Mouse (Mus musculus) bone marrow, adult 2 months (tissue): ENCODE measurements at regions not wholly inside any gene's neighbourhood (a gene's known extent, or its start where the extent isn't known, plus 50 kb on each side); places are given as distances from the start of the nearest gene placed in this dataset.

Source experiments
- CTCF ChIP-seq: fragments of 200-500 bp; IDR thresholded peaks from 2 replicates; pipeline ENCODE4 v1.5.1; 2011; ENCODE audit warnings: low read length, control low read depth; ENCODE audit not compliant: control insufficient read depth, insufficient read depth
- POLR2A ChIP-seq: fragments of 200-500 bp; IDR thresholded peaks from 2 replicates; pipeline ENCODE4 v1.6.1; 2011; ENCODE audit warnings: low read depth, mild to moderate bottlenecking, control low read depth, low read length, borderline replicate concordance; ENCODE audit not compliant: control insufficient read depth

DNA sequence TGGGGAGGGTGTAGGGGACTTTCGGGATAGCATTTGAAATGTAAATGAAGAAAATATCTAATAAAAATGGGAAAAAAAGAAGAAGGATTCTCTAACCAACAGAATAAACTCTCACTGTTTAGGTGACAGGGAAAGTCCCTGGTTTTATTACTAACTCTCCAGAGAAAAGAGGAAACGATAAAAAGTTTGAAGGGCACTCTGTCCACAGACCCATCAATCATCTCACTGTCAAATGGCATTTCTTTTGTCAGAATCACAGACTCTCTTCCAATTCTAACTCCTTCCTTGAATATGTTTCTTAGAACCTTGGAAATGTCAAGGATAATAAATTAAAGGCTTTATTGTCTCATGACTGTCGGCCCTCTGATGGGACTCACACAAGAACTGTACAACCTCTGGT lies 275.3 kb upstream of the Rasgrp1 start:
- TF ChIP-seq CTCF (no peak), POLR2A (no peak)
